Mouse (Mus musculus): Measurements from ENCODE around the gene Scrg1. TPM values are rescaled to one million over a fixed set of nuclear protein-coding genes. Genes with fewer than 3 reads are reported as not detected.
"Not testable (repeated sequence)": the region's sequence is repeated elsewhere in the genome, so short reads cannot be mapped to it uniquely, and the experiment has no call there.

The Scrg1 gene
- polyA plus RNA-seq, 1 experiment from 2014 or later, result 8.3 TPM

GRCm38 (mm10) chr8:57505500-57505899 is 49.8 kb downstream of the Scrg1 start:
- not testable (repeated sequence) for H3K27me3 ChIP-seq (replicated peaks; ENCODE audit: control insufficient read depth, insufficient read depth, low read length); DNase-seq (ENCODE audit: low spot score); H3K4me3 ChIP-seq (ENCODE audit: low read depth, low read length); H3K4me2 ChIP-seq (ENCODE audit: low read depth, low read length); ATAC-seq (ENCODE audit: low read depth); H3K9ac ChIP-seq (ENCODE audit: low read depth, low read length); H3K36me3 ChIP-seq (ENCODE audit: control insufficient read depth, insufficient read depth, low read length); H3K9me3 ChIP-seq (ENCODE audit: control insufficient read depth, low read length); H3K27ac ChIP-seq (replicated peaks; ENCODE audit: low read depth, low read length); H3K4me1 ChIP-seq (ENCODE audit: control insufficient read depth, insufficient read depth, low read length)
- WGBS, result 69% methylated on average over 1 of the region's 1 CpGs

GRCm38 (mm10) chr8:57507556-57508063 is 51.9 kb downstream of the Scrg1 start:
- Histone ChIP-seq H3K27me3 (replicated peaks; ENCODE audit: control insufficient read depth, insufficient read depth, low read length) (no peaks in the 10 kb centered on the region), H3K4me1 (ENCODE audit: control insufficient read depth, insufficient read depth, low read length) (0 out of 2 replicates have a peak, but pooled peaks cover 4% of the 10 kb centered on the region), H3K9me3 (ENCODE audit: control insufficient read depth, low read length) (no peaks in the 10 kb centered on the region), H3K4me2 (ENCODE audit: low read depth, low read length) (no peak overlapping the region), H3K27ac (replicated peaks; ENCODE audit: low read depth, low read length) (no peak overlapping the region), H3K9ac (ENCODE audit: low read depth, low read length) (no peak overlapping the region), H3K4me3 (ENCODE audit: low read depth, low read length) (no peak overlapping the region), H3K36me3 (ENCODE audit: control insufficient read depth, insufficient read depth, low read length) (no peaks in the 10 kb centered on the region)
- ATAC-seq (ENCODE audit: low read depth) (no peak), DNase-seq (ENCODE audit: low spot score) (no peak)
- WGBS, result 90% methylated on average over 4 of the region's 4 CpGs

- Histone ChIP-seq H3K4me2 (ENCODE audit: low read depth, low read length) (no peak overlapping the region), H3K27ac (replicated peaks; ENCODE audit: low read depth, low read length) (no peak overlapping the region), H3K9ac (ENCODE audit: low read depth, low read length) (no peak overlapping the region), H3K27me3 (replicated peaks; ENCODE audit: control insufficient read depth, insufficient read depth, low read length) (no peaks in the 10 kb centered on the region), H3K9me3 (ENCODE audit: control insufficient read depth, low read length) (no peaks in the 10 kb centered on the region), H3K4me1 (ENCODE audit: control insufficient read depth, insufficient read depth, low read length) (peaks cover 6% of the 10 kb centered on the region; the same call in 1 of the 2 replicates), H3K4me3 (ENCODE audit: low read depth, low read length) (no peak overlapping the region), H3K36me3 (ENCODE audit: control insufficient read depth, insufficient read depth, low read length) (no peaks in the 10 kb centered on the region; the same call in 1 of the 2 replicates)
- WGBS, result 73% methylated on average over 4 of the region's 4 CpGs
- DNase-seq (ENCODE audit: low spot score) (no peak), ATAC-seq (ENCODE audit: low read depth) (no peak)
Observed at GRCm38 (mm10) chr8:57508657-57509056, 52.9 kb downstream of the Scrg1 start.

- ATAC-seq (ENCODE audit: low read depth) (no peak; the same call in 1 of the 2 replicates), DNase-seq (ENCODE audit: low spot score) (no peak)
- Histone ChIP-seq H3K4me2 (ENCODE audit: low read depth, low read length) (peak overlapping the region; percentile 97), H3K4me3 (ENCODE audit: low read depth, low read length) (peak overlapping the region; percentile 70), H3K4me1 (ENCODE audit: control insufficient read depth, insufficient read depth, low read length) (peaks cover 7% of the 10 kb centered on the region; the same call in 1 of the 2 replicates), H3K9ac (ENCODE audit: low read depth, low read length) (peak overlapping the region; percentile 100), H3K27me3 (replicated peaks; ENCODE audit: control insufficient read depth, insufficient read depth, low read length) (no peaks in the 10 kb centered on the region), H3K27ac (replicated peaks; ENCODE audit: low read depth, low read length) (peak overlapping the region; percentile 89), H3K36me3 (ENCODE audit: control insufficient read depth, insufficient read depth, low read length) (peaks cover 13% of the 10 kb centered on the region; the same call in 1 of the 2 replicates), H3K9me3 (ENCODE audit: control insufficient read depth, low read length) (no peaks in the 10 kb centered on the region)
- 2% methylated on average over 27 of the region's 31 CpGs for WGBS
Observed at GRCm38 (mm10) chr8:57510791-57511315, 55.1 kb downstream of the Scrg1 start.

GRCm38 (mm10) chr8:57511316-57512118 is 55.8 kb downstream of the Scrg1 start, which contains the start of gene Hmgb2:
TSS of gene Hmgb2 (plus strand) at chr8:57511907.
- WGBS, result 2% methylated on average over 56 of the region's 63 CpGs

GRCm38 (mm10) chr8:57512141-57513056 is 56.7 kb downstream of the Scrg1 start:
- peak overlapping the region; percentile 100 for H3K9ac ChIP-seq (ENCODE audit: low read depth, low read length)
- H3K36me3 ChIP-seq (ENCODE audit: control insufficient read depth, insufficient read depth, low read length), result peaks cover 20% of the 10 kb centered on the region
- H3K27me3 ChIP-seq (replicated peaks; ENCODE audit: control insufficient read depth, insufficient read depth, low read length), result no peaks in the 10 kb centered on the region
- H3K4me1 ChIP-seq (ENCODE audit: control insufficient read depth, insufficient read depth, low read length), result peaks cover 7% of the 10 kb centered on the region; the same call in 1 of the 2 replicates
- no peaks in the 10 kb centered on the region for H3K9me3 ChIP-seq (ENCODE audit: control insufficient read depth, low read length)
- H3K27ac ChIP-seq (replicated peaks; ENCODE audit: low read depth, low read length), result peak overlapping the region; percentile 100
- peak overlapping the region; percentile 70 for H3K4me3 ChIP-seq (ENCODE audit: low read depth, low read length)
- DNase-seq (ENCODE audit: low spot score), result peak; percentile 61
- under 1% methylated on average over 40 of the region's 96 CpGs for WGBS
- H3K4me2 ChIP-seq (ENCODE audit: low read depth, low read length), result peak overlapping the region; percentile 64
- peak; percentile 41 for ATAC-seq (ENCODE audit: low read depth)

More at GRCm38 (mm10) chr8:57511316-57512118, 55.8 kb downstream of the Scrg1 start, which contains the start of gene Hmgb2:
- H3K4me1 ChIP-seq (ENCODE audit: control insufficient read depth, insufficient read depth, low read length), result peaks cover 7% of the 10 kb centered on the region; the same call in 1 of the 2 replicates
- peak; percentile 100 for DNase-seq (ENCODE audit: low spot score)
- H3K9ac ChIP-seq (ENCODE audit: low read depth, low read length), result peak within 1 kb of the TSS; percentile 100
- peak; percentile 100 for ATAC-seq (ENCODE audit: low read depth)
- peak within 1 kb of the TSS; percentile 100 for H3K27ac ChIP-seq (replicated peaks; ENCODE audit: low read depth, low read length)
- no peaks in the 10 kb centered on the region for H3K27me3 ChIP-seq (replicated peaks; ENCODE audit: control insufficient read depth, insufficient read depth, low read length)
- peak within 1 kb of the TSS; percentile 70 for H3K4me3 ChIP-seq (ENCODE audit: low read depth, low read length)
- peaks cover 19% of the 10 kb centered on the region for H3K36me3 ChIP-seq (ENCODE audit: control insufficient read depth, insufficient read depth, low read length)
- no peaks in the 10 kb centered on the region for H3K9me3 ChIP-seq (ENCODE audit: control insufficient read depth, low read length)
- H3K4me2 ChIP-seq (ENCODE audit: low read depth, low read length), result peak within 1 kb of the TSS; percentile 97

- DNase-seq (ENCODE audit: low spot score); H3K4me1 ChIP-seq (ENCODE audit: control insufficient read depth, insufficient read depth, low read length); H3K9me3 ChIP-seq (ENCODE audit: control insufficient read depth, low read length); ATAC-seq (ENCODE audit: low read depth); H3K27me3 ChIP-seq (replicated peaks; ENCODE audit: control insufficient read depth, insufficient read depth, low read length): not testable (repeated sequence)
- Histone ChIP-seq H3K9ac (ENCODE audit: low read depth, low read length) (peak overlapping the region; percentile 100), H3K4me2 (ENCODE audit: low read depth, low read length) (peak overlapping the region; percentile 64), H3K36me3 (ENCODE audit: control insufficient read depth, insufficient read depth, low read length) (peaks cover 20% of the 10 kb centered on the region), H3K4me3 (ENCODE audit: low read depth, low read length) (peak overlapping the region; percentile 70), H3K27ac (replicated peaks; ENCODE audit: low read depth, low read length) (peak overlapping the region; percentile 100; the same call in 1 of the 2 replicates)
- WGBS, result 10% methylated on average over 9 of the region's 10 CpGs
Observed at GRCm38 (mm10) chr8:57513178-57513661, 57.5 kb downstream of the Scrg1 start.

- not testable (repeated sequence) for H3K9ac ChIP-seq (ENCODE audit: low read depth, low read length); DNase-seq (ENCODE audit: low spot score); H3K27me3 ChIP-seq (replicated peaks; ENCODE audit: control insufficient read depth, insufficient read depth, low read length); H3K27ac ChIP-seq (replicated peaks; ENCODE audit: low read depth, low read length); H3K4me1 ChIP-seq (ENCODE audit: control insufficient read depth, insufficient read depth, low read length); H3K4me3 ChIP-seq (ENCODE audit: low read depth, low read length); ATAC-seq (ENCODE audit: low read depth); H3K9me3 ChIP-seq (ENCODE audit: control insufficient read depth, low read length); H3K4me2 ChIP-seq (ENCODE audit: low read depth, low read length)
- 84% methylated on average over 5 of the region's 5 CpGs for WGBS
- H3K36me3 ChIP-seq (ENCODE audit: control insufficient read depth, insufficient read depth, low read length), result peaks cover 20% of the 10 kb centered on the region
Observed at GRCm38 (mm10) chr8:57516685-57517084, 61.0 kb downstream of the Scrg1 start.

Data from embryonic facial prominence, embryonic 14.5 days (tissue).